Mouse (Mus musculus) heart, embryonic 13.5 days (tissue): ENCODE results near the gene Cwc25. TPM values are rescaled to one million over a fixed set of nuclear protein-coding genes. Genes with fewer than 3 reads are reported as not detected.

Experiments used
- ATAC-seq: fragments of 200-750 bp; cut with Nextera tagmentation; 2 replicates; pipeline ENCODE4 v1.8.0; 2017; ENCODE audit warnings: moderate TSS enrichment; ENCODE audit not compliant: insufficient number of reproducible peaks, low FRiP score, low TSS enrichment; ENCODE audit errors: extremely low read depth
- H3K27ac ChIP-seq: fragments of 300-500 bp; sonication (generic); replicated peaks from 2 replicates; pipeline ENCODE4 v1.5.1; 2015; ENCODE audit warnings: moderate library complexity, mild to moderate bottlenecking, inconsistent platforms
- H3K27me3 ChIP-seq: fragments of 300-500 bp; sonication (generic); replicated peaks from 2 replicates; pipeline ENCODE4 v1.6.1; 2015; ENCODE audit warnings: mild to moderate bottlenecking, inconsistent platforms
- H3K36me3 ChIP-seq: fragments of 300-500 bp; sonication (generic); 2 replicates; pipeline ENCODE4 v1.6.1; 2015; ENCODE audit warnings: mild to moderate bottlenecking, inconsistent platforms
- H3K4me1 ChIP-seq: fragments of 300-500 bp; sonication (generic); 2 replicates; pipeline ENCODE4 v1.6.1; 2015; ENCODE audit warnings: inconsistent platforms
- H3K4me2 ChIP-seq: fragments of 300-500 bp; sonication (generic); 2 replicates; pipeline ENCODE4 v1.6.1; 2015; ENCODE audit warnings: inconsistent platforms, mild to moderate bottlenecking, moderate library complexity
- H3K4me3 ChIP-seq: fragments of 300-500 bp; sonication (generic); 2 replicates; pipeline ENCODE4 v1.5.1; 2015; ENCODE audit warnings: moderate library complexity, mild to moderate bottlenecking, inconsistent platforms
- H3K9ac ChIP-seq: fragments of 300-500 bp; sonication (generic); 2 replicates; pipeline ENCODE4 v1.6.1; 2015; ENCODE audit warnings: inconsistent platforms, mild to moderate bottlenecking, moderate library complexity
- H3K9me3 ChIP-seq: fragments of 300-500 bp; sonication (generic); 2 replicates; pipeline ENCODE4 v1.6.1; 2016; ENCODE audit warnings: inconsistent platforms
- WGBS: fragments of 180-500 bp; shearing (Covaris S2); methylation state at CpG from one replicate; pipeline ENCODE4 v1.1.7; 2015; ENCODE audit warnings: mixed read lengths; 5-methylcytosine and 5-hydroxymethylcytosine counted together
- polyA plus RNA-seq: library from polyadenylated mRNA; unstranded; fragments of >200 nt; fragmentation: Nextera tagmentation; extraction: Ambion mirVana; gene quantifications from 2 replicates; pipeline ENCODE4 v1.2.1, GENCODE M21; 2015

The Cwc25 gene
- polyA plus RNA-seq, 1 experiment from 2014 or later, result 10.2 TPM

DNA sequence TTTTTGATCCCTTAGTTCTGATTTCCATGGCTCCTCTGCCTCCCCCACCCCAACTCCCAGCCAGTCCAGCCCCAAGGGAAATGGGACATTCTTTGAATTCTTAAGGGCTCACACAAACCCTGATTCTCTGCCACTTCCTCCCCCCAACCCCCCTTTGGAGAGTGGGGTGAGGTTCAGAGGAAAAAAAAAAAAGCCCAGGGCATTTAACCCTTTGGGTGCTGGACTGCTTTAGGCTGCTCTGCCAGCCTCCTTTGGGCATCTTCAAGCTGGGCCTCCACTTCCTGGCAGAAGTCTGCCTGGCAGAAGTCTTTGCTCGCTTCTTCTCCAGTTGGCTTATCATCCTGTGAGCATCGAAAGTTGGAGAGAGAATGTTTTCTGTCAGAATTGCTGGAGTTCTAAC lies 41.7 kb upstream of the Cwc25 start:
- 37% methylated on average over 2 of the region's 2 CpGs for WGBS
- Histone ChIP-seq H3K4me1 (peaks cover 99% of the 10 kb centered on the region), H3K27ac (peak overlapping the region; percentile 73), H3K36me3 (peaks cover 39% of the 10 kb centered on the region), H3K27me3 (no peaks in the 10 kb centered on the region), H3K4me3 (no peak overlapping the region), H3K9ac (peak overlapping the region; percentile 45; the same call in 1 of the 2 replicates), H3K9me3 (no peaks in the 10 kb centered on the region), H3K4me2 (peak overlapping the region; percentile 0)
- no peak for ATAC-seq

DNA sequence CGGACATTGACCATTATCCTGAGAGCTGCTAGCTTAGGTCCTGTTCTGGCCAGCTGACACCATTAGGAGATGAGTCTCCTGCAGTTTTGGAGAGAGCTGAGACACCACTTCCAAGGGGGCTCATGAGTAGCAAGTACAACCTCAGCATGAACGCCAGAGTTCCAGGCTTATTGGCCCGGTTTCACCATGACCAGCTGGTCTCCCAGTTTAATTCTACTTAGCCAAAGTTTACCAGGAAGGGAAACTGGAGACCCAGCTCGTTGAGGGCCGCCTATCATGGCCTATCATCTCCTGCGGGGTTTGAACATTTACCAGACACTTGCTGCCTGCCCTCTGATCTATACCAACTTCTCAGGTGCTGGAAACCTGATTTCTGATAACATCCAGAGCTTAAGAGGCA lies 41.3 kb upstream of the Cwc25 start:
- Histone ChIP-seq H3K9me3 (no peaks in the 10 kb centered on the region), H3K27ac (peak overlapping the region; percentile 73), H3K9ac (no peak overlapping the region), H3K4me1 (peaks cover 99% of the 10 kb centered on the region), H3K27me3 (no peaks in the 10 kb centered on the region), H3K4me3 (no peak overlapping the region), H3K4me2 (no peak overlapping the region; the same call in 1 of the 2 replicates), H3K36me3 (peaks cover 36% of the 10 kb centered on the region)
- no peak for ATAC-seq
- WGBS, result 26% methylated on average over 6 of the region's 6 CpGs

DNA sequence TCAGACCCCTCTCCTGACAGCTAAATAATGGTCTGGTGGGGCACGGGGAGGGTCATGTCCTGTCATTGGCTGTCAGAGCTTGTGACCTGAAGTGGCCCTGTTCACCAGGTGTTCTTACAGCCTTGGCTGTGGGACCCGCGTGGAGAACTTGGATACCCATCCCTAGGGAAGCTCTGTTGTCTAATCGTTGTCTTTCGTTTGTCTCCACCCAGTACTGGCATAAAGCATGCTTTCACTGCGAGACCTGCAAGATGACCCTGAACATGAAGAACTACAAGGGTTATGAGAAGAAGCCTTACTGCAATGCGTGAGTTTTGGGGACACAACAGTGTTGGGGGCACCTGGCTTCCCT lies 40.2 kb upstream of the Cwc25 start:
- Histone ChIP-seq H3K27ac (peak overlapping the region; percentile 89), H3K4me1 (peaks cover 99% of the 10 kb centered on the region), H3K27me3 (no peaks in the 10 kb centered on the region), H3K36me3 (peaks cover 31% of the 10 kb centered on the region), H3K4me3 (no peak overlapping the region), H3K9ac (peak overlapping the region; percentile 52), H3K9me3 (no peaks in the 10 kb centered on the region), H3K4me2 (peak overlapping the region; percentile 61; the same call in 1 of the 2 replicates)
- no peak for ATAC-seq
- 73% methylated on average over 7 of the region's 7 CpGs for WGBS

DNA sequence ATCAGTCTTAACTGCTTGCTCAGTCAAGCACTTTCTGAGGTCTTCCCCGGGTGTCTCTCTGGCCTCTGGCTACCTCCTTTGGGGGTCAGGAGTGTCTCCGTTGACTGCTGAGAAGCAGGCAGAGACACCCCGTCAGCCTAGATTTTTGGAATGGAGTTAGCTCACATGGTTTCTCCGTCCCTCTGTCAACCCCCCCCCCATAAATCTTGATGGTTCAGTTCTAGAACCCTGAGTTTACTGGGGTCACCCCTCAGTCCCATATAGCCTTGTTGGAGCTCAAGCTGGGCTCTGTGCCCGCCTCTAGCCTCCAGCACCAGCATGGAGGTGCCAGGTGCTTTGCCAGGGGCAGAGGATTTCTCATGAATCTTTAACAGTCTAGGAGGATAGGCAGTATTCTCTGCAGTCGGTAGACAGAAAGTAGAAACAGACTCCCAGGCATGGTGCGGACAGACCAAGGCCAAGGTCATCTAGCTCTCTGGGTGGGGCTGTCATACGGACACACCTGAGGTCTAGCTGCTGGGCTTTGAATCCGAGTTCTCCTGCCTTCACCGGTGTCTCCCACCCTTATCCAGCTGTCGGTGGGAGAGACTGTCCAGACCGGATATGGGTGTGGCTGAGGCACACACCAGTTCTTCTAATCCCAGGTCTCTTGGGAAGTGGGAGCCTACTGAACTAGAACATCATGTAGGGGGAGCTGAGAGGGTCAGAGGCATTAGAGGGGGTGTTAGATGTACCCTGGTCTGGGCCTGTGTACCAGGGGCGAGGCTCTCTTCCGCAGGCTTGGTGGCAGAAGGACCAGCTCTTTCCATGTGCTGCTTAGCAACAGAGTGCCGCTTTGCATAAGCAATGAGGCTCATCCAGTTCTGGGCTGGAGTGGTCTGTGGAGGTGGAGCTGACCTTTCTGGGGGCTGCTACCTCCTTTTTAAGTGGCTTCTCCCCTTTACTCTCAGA lies 39.6 kb upstream of the Cwc25 start:
- Histone ChIP-seq H3K4me1 (peaks cover 99% of the 10 kb centered on the region), H3K9me3 (no peaks in the 10 kb centered on the region), H3K36me3 (peaks cover 31% of the 10 kb centered on the region), H3K27me3 (no peaks in the 10 kb centered on the region), H3K9ac (peak overlapping the region; percentile 52), H3K4me3 (peak overlapping the region; percentile 19; the same call in 1 of the 2 replicates), H3K4me2 (peak overlapping the region; percentile 61), H3K27ac (peak overlapping the region; percentile 89)
- WGBS, result 31% methylated on average over 15 of the region's 15 CpGs
- ATAC-seq, result no peak

DNA sequence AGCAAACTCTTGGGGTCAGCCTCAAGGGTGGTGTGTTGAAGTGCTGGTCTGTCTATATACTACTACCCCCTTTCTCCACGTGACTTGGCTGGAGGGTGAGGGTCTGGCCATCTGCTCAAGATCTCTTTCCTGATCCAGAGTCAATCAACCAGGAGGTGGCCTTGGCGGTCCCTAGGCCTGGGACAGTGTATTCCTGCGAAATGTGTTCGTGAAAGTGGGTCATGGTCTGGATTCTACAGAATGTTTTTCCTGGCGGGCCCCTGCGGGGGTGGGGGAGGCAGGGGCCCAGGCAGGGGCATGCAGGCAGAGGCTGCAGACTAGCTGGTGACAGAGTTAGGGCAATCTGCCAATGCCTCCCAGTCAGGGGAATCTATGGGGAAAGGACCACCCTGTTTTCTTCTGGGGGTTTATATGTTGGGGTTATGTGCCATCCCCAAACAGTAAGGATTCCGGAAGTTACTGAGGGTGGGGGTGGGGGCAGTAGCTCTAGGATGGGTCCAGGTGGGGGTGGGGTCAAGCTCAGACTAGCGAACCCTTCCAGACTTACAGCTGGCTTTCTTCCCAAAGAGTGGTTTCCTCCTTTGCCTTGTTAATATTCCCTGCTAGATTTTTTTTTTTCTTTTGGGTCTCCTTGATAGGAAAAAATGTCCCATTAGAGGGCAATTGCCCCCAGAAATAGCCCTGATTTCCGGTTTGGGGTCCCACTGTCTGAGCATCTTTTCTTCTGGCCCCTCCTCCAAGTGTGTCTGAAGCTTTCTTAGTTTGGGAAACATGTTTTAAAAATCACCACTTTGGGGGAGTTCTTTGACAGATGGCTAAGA lies 38.7 kb upstream of the Cwc25 start:
- Histone ChIP-seq H3K27ac (peak overlapping the region; percentile 89), H3K9ac (peak overlapping the region; percentile 52), H3K4me3 (peak overlapping the region; percentile 19), H3K27me3 (no peaks in the 10 kb centered on the region), H3K4me2 (peak overlapping the region; percentile 61), H3K36me3 (peaks cover 26% of the 10 kb centered on the region), H3K9me3 (no peaks in the 10 kb centered on the region), H3K4me1 (peaks cover 92% of the 10 kb centered on the region)
- 11% methylated on average over 9 of the region's 9 CpGs for WGBS
- no peak for ATAC-seq

GRCm38 (mm10) chr11:97803847-97804246 lies 37.5 kb upstream of the Cwc25 start:
- Histone ChIP-seq H3K9ac (peak overlapping the region; percentile 52), H3K4me2 (peak overlapping the region; percentile 61), H3K4me1 (peaks cover 81% of the 10 kb centered on the region), H3K27me3 (no peaks in the 10 kb centered on the region), H3K4me3 (no peak overlapping the region), H3K9me3 (no peaks in the 10 kb centered on the region), H3K27ac (peak overlapping the region; percentile 89), H3K36me3 (peaks cover 17% of the 10 kb centered on the region)
- WGBS, result 64% methylated on average over 5 of the region's 5 CpGs
- no peak for ATAC-seq

- Histone ChIP-seq H3K4me3 (no peak overlapping the region), H3K36me3 (peaks cover 8% of the 10 kb centered on the region), H3K4me2 (peak overlapping the region; percentile 82), H3K27me3 (no peaks in the 10 kb centered on the region), H3K27ac (peak overlapping the region; percentile 98; the same call in 1 of the 2 replicates), H3K9ac (peak overlapping the region; percentile 97), H3K4me1 (peaks cover 80% of the 10 kb centered on the region), H3K9me3 (no peaks in the 10 kb centered on the region)
- 54% methylated on average over 6 of the region's 6 CpGs for WGBS
- no peak for ATAC-seq
Measured at GRCm38 (mm10) chr11:97802495-97802894, 36.1 kb upstream of the Cwc25 start.

GRCm38 (mm10) chr11:97802194-97802470 lies 35.8 kb upstream of the Cwc25 start:
- Histone ChIP-seq H3K4me2 (peak overlapping the region; percentile 82), H3K9ac (peak overlapping the region; percentile 97), H3K4me1 (peaks cover 77% of the 10 kb centered on the region), H3K27me3 (no peaks in the 10 kb centered on the region), H3K36me3 (peaks cover 4% of the 10 kb centered on the region), H3K4me3 (peak overlapping the region; percentile 97), H3K27ac (peak overlapping the region; percentile 98), H3K9me3 (no peaks in the 10 kb centered on the region)
- 3% methylated on average over 1 of the region's 1 CpGs for WGBS
- no peak for ATAC-seq

DNA sequence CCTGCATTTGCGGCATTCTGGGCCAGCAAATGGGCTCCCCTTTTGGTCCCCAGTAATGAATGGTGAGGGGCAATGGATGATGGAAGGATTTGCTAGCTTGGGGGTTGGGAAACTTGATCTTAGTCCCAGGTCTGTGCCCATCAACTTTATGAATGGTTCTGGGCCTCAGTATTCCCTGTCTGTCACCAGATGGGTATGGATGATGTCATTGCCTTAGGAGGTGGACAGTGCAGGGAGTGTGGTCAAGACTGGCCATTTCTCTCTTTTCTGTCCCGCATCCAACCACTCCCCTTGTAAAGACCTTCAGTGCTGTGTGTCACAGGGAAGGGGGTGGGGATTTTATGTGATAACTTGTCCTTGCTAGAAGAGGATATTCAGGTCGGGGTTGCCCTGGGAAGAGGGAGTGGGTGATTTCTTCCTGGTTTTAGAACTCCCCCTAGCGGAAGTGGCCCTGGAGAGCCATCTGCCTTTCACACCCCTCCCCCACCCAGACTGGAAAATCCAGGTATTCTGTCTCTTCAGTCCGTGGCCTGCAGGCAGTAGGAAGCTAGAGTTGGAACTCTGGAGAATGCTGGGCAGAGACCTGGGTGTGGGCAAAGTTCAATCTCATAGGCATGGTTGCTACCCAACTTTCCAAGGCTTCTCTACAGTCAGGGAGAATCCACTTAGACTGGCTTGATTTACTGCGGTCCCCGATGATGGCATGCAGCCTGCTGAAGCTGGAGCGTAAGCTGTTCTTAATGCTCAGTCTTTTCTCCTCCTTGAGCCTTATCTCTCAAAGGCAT lies 35.2 kb upstream of the Cwc25 start:
- no peak for ATAC-seq

DNA sequence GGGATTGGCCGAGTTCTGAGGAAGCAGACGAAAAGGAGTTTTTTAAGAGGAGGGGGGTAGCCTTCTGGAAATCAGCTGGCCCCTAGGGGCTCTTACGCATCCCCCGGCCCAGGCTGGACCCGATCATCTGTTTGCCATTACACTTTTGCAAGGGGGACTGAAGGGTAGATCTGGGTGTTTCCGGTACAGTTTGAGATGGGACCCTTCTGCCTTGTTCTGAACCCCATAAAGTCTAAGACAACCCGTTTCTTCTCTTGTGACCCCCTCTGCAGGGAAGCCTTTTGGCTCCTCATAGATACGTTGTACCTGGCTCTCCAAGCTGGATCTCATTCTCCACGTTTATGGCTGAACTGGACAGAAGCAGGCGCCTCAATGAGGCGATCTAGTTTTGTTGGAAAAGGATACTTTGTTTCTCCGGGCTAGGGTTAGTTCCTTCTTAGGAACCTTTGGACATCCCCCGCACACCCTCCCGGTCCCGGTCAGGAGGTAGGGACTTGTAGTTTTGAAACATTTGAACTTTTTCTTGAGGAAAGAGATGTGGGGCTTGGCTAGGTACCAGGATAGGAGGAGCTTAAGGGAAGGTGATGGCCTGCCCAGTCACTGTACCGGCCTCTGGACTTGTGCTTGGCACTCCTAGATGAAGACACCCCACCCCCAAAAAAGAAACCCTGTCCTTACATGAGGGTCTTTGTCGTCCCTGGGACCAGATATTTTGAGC lies 34.5 kb upstream of the Cwc25 start:
- WGBS, result 6% methylated on average over 17 of the region's 17 CpGs
- Histone ChIP-seq H3K9me3 (no peaks in the 10 kb centered on the region), H3K4me2 (peak overlapping the region; percentile 82), H3K27me3 (no peaks in the 10 kb centered on the region), H3K9ac (peak overlapping the region; percentile 97), H3K27ac (peak overlapping the region; percentile 98), H3K4me3 (peak overlapping the region; percentile 97), H3K4me1 (peaks cover 64% of the 10 kb centered on the region), H3K36me3 (no peaks in the 10 kb centered on the region)
- no peak for ATAC-seq

More for the DNA sequence above, 35.2 kb upstream of the Cwc25 start:
- Histone ChIP-seq H3K4me2 (peak overlapping the region; percentile 82), H3K9me3 (no peaks in the 10 kb centered on the region), H3K9ac (peak overlapping the region; percentile 97), H3K36me3 (no peaks in the 10 kb centered on the region), H3K4me1 (peaks cover 72% of the 10 kb centered on the region), H3K27me3 (no peaks in the 10 kb centered on the region), H3K27ac (peak overlapping the region; percentile 98), H3K4me3 (peak overlapping the region; percentile 97)
- 20% methylated on average over 8 of the region's 8 CpGs for WGBS
